Mouse (Mus musculus) MEL (cell line): Measurements from ENCODE around the gene Tuft1. TPM values are rescaled to one million over a fixed set of nuclear protein-coding genes. Genes with fewer than 3 reads are reported as not detected.

ENCODE experiments used
- DNase-seq: peaks from one replicate; pipeline ENCODE4 v3.0.0; 2011; ENCODE audit warnings: low read depth, low spot score
- H3K27ac ChIP-seq: 2 replicates; pipeline ENCODE4 v1.5.1; 2012; ENCODE audit warnings: low read depth, mild to moderate bottlenecking, control low read depth, low read length, moderate library complexity; ENCODE audit not compliant: control insufficient read depth
- H3K27me3 ChIP-seq, 2 experiments: fragments of 150-350 bp in 1 of 2; sonication (generic) in 1 of 2; 2 replicates each; pipeline ENCODE4 v1.6.1; 2012; ENCODE audit warnings: low read length in 2 of 2, mild to moderate bottlenecking in 2 of 2, improper control_type of control experiment in 1 of 2, moderate library complexity in 1 of 2; ENCODE audit not compliant: insufficient read depth in 2 of 2, control insufficient read depth in 1 of 2
- H3K36me3 ChIP-seq, 2 experiments: 2 replicates each; pipeline ENCODE4 v1.6.1; 2012 to 2014; ENCODE audit warnings: low read length in 2 of 2, improper control_type of control experiment in 1 of 2, inconsistent platforms in 1 of 2, mild to moderate bottlenecking in 1 of 2; ENCODE audit not compliant: insufficient read depth in 2 of 2, control insufficient read depth in 1 of 2
- H3K4me1 ChIP-seq, 2 experiments: fragments of 150-350 bp in 1 of 2; sonication (generic) in 1 of 2; 2 replicates each; pipeline ENCODE4 v1.6.1; 2012; ENCODE audit warnings: low read length in 2 of 2, improper control_type of control experiment in 1 of 2, mild to moderate bottlenecking in 1 of 2; ENCODE audit not compliant: insufficient read depth in 2 of 2, control insufficient read depth in 1 of 2
- H3K4me3 ChIP-seq, 2 experiments: fragments of 150-350 bp in 1 of 2; sonication (generic) in 1 of 2; 2 replicates each; pipeline ENCODE4 v1.5.1; 2012; ENCODE audit warnings: low read depth in 2 of 2, low read length in 2 of 2, mild to moderate bottlenecking in 2 of 2, moderate library complexity in 2 of 2, control low read depth in 1 of 2, improper control_type of control experiment in 1 of 2; ENCODE audit not compliant: control insufficient read depth in 1 of 2, insufficient read depth in 1 of 2
- H3K79me2 ChIP-seq: 2 replicates; pipeline ENCODE4 v1.6.1; 2012; ENCODE audit warnings: mild to moderate bottlenecking, low read length, moderate library complexity; ENCODE audit not compliant: control insufficient read depth, poor library complexity, insufficient read depth
- H3K9ac ChIP-seq: 2 replicates; pipeline ENCODE4 v1.6.1; 2012; ENCODE audit warnings: low read depth, mild to moderate bottlenecking, control low read depth, low read length, moderate library complexity; ENCODE audit not compliant: control insufficient read depth, poor library complexity, severe bottlenecking
- H3K9me3 ChIP-seq: fragments of 150-350 bp; sonication (generic); replicated peaks from 2 replicates; pipeline ENCODE4 v1.6.1; 2012; ENCODE audit warnings: mild to moderate bottlenecking, low read length, improper control_type of control experiment, moderate library complexity; ENCODE audit not compliant: insufficient read depth
- BHLHE40 ChIP-seq: IDR thresholded peaks from 2 replicates; pipeline ENCODE4 v1.6.1; 2012; ENCODE audit warnings: low read depth, mild to moderate bottlenecking, inconsistent platforms, low read length, improper control_type of control experiment, borderline replicate concordance
- CHD1 ChIP-seq: IDR thresholded peaks from 2 replicates; pipeline ENCODE4 v1.6.1; 2012; ENCODE audit warnings: low read depth, mild to moderate bottlenecking, inconsistent platforms, low read length, improper control_type of control experiment
- CTCF ChIP-seq, 3 experiments: IDR thresholded peaks in 2 of 3; conservative IDR thresholded peaks in 1 of 3; 2 replicates each; pipeline ENCODE4 v1.5.1; 2011 to 2012; ENCODE audit warnings: low read length in 3 of 3, low read depth in 2 of 3, mild to moderate bottlenecking in 2 of 3, improper control_type of control experiment in 1 of 3, inconsistent platforms in 1 of 3, mixed read lengths in 1 of 3, moderate library complexity in 1 of 3; ENCODE audit not compliant: control insufficient read depth in 1 of 3, insufficient read depth in 1 of 3, poor library complexity in 1 of 3, severe bottlenecking in 1 of 3
- MAFK ChIP-seq: IDR thresholded peaks from 2 replicates; pipeline ENCODE4 v1.6.1; 2011; ENCODE audit warnings: low read depth, mild to moderate bottlenecking, low read length, improper control_type of control experiment, borderline replicate concordance
- MAX ChIP-seq: IDR thresholded peaks from 2 replicates; pipeline ENCODE4 v1.6.1; 2011; ENCODE audit warnings: low read length, improper control_type of control experiment
- MEF2A ChIP-seq: IDR thresholded peaks from 2 replicates; pipeline ENCODE4 v1.6.1; 2014; ENCODE audit warnings: low read depth, mild to moderate bottlenecking, inconsistent platforms, low read length, improper control_type of control experiment; ENCODE audit not compliant: poor library complexity, insufficient replicate concordance, severe bottlenecking; ENCODE audit errors: extremely low read depth
- MXI1 ChIP-seq: IDR thresholded peaks from 2 replicates; pipeline ENCODE4 v1.6.1; 2011; ENCODE audit warnings: mild to moderate bottlenecking, low read depth, low read length, improper control_type of control experiment
- MYB ChIP-seq: IDR thresholded peaks from 2 replicates; pipeline ENCODE4 v1.6.1; 2011; ENCODE audit warnings: mild to moderate bottlenecking, low read depth, low read length, improper control_type of control experiment
- MYC ChIP-seq: IDR thresholded peaks from 2 replicates; pipeline ENCODE4 v1.6.1; 2011; ENCODE audit warnings: low read depth, mild to moderate bottlenecking, low read length, improper control_type of control experiment, moderate library complexity
- SIN3A ChIP-seq: IDR thresholded peaks from 2 replicates; pipeline ENCODE4 v1.6.1; 2012; ENCODE audit warnings: low read length, improper control_type of control experiment, inconsistent platforms
- SMC3 ChIP-seq: IDR thresholded peaks from 2 replicates; pipeline ENCODE4 v1.6.1; 2011; ENCODE audit warnings: low read depth, low read length, improper control_type of control experiment
- TBP ChIP-seq: IDR thresholded peaks from 2 replicates; pipeline ENCODE4 v1.8.0; 2011; ENCODE audit warnings: low read depth, low read length, improper control_type of control experiment
- UBTF ChIP-seq: IDR thresholded peaks from 2 replicates; pipeline ENCODE4 v1.6.1; 2012; ENCODE audit warnings: low read depth, mild to moderate bottlenecking, inconsistent platforms, low read length, improper control_type of control experiment, moderate library complexity, borderline replicate concordance; ENCODE audit not compliant: insufficient read depth
- USF1 ChIP-seq: IDR thresholded peaks from 2 replicates; pipeline ENCODE4 v1.6.1; 2014; ENCODE audit warnings: low read depth, mild to moderate bottlenecking, inconsistent platforms, low read length, improper control_type of control experiment, moderate library complexity
- polyA plus RNA-seq, 2 experiments: library from polyadenylated mRNA; stranded (reverse) in 1 of 2; unstranded in 1 of 2; fragments of >175 nt in 1 of 2; fragments of >200 nt in 1 of 2; gene quantifications; 2 replicates each; pipeline versions ENCODE4 v1.2.1 to v1.2.4; 2012; ENCODE audit warnings: low replicate concordance in 2 of 2, low read depth in 1 of 2; ENCODE audit not compliant: insufficient read length in 2 of 2, insufficient read depth in 1 of 2, missing spikeins in 1 of 2
- total RNA-seq: library from RNA; depleted of rRNA; stranded (reverse); fragments of 300-350 nt; gene quantifications from 2 replicates; pipeline ENCODE4 v1.2.3, GENCODE M21; 2012

Gene Tuft1
- total and polyA plus RNA-seq, 3 experiments = 6.6 to 13.5 TPM; not detected in 1

DNA sequence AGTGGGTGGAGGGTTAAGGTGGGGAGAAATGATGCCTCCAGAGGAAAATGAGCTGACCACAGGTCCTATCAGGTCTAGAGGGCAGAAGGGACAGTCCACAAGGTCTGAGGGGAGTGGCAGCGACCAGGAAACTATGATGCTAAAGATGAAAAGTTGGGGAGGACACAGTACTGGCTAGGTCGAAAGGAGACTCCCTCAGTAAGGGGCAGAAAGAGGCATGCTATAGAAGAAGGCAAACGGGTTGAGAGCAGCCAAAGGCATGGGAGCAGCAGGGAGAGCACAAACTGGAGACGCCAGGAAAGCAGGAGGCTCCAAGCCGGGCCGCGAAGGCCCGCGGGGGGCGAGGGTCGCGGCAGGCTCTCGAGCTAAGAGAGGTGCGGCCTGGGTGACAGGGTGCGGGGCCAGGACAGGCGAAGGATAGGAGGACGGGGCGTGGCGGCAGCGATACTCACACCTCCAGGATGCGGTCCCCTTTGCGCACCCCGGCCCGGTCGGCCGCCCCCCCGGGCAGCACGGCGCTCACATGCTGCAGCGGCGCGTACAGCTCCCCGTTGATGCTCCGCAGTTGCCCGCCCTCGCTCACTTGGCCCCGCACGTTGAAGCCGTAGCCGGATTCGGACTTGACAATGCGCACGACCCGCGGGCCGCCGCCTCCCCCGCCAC is 76.7 kb downstream of the Tuft1 start:
- TF ChIP-seq SMC3 (no peak), MAFK (no peak), SIN3A (no peak), MEF2A (no peak), MYB (no peak), MAX (peak; percentile 41), USF1 (peak; percentile 17; the same call in 1 of the 2 replicates), MXI1 (peak; percentile 33; the same call in 1 of the 2 replicates), UBTF (peak; percentile 66; the same call in 1 of the 2 replicates)
- Histone ChIP-seq H3K9ac (peak overlapping the region; percentile 89), H3K4me1 (peaks cover 6 to 10% of the 10 kb centered on the region in 2 experiments; a peak in 3 of 4 replicates), H3K27ac (peak overlapping the region; percentile 29), H3K4me3 (peak overlapping the region; percentile 67 to 82), H3K36me3 (peaks cover 0 to 23% of the 10 kb centered on the region in 2 experiments; a peak in 2 of 4 replicates), H3K27me3 (no peaks in the 10 kb centered on the region), H3K9me3 (no peaks in the 10 kb centered on the region), H3K79me2 (peaks cover 41% of the 10 kb centered on the region)
- peak; percentile 81 for DNase-seq

DNA sequence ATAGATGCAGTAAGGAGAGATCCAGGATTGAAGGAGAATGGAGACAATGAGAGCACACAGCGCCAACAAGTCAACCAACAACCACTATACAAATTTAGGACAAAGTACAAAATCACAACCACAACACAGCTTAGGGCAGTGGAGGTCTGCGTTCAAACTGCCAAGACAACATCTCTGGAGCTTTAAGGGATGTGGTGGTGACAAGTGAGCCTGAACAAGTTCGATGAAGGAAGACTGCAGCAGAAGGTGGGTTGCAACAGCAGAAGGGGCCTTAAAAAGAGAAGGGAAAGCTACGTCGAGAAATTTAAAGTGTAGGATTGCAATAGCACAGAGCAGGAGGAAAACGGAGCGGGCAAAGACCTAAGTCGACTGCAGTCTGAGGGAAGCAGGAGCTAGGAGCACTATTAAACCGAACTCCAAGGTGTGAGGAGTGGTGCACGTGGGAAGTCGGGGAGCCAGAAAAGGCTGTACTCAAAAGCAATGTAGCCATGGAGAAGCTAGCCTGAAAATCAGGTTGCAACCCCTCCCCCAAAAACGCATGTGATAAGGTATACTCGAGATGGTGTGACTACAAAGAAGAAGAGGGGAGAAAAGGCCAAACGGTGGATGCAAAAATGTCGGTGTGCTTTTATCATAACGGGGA is 77.4 kb downstream of the Tuft1 start:
- peak overlapping the region; percentile 67 to 82 for H3K4me3 ChIP-seq
- peaks cover 43% of the 10 kb centered on the region for H3K79me2 ChIP-seq
- peak overlapping the region; percentile 89 for H3K9ac ChIP-seq
- H3K27ac ChIP-seq = peak overlapping the region; percentile 29
- TF ChIP-seq BHLHE40 (no peak), MYC (peak; percentile 87), CTCF (IDR thresholded peaks at IDR 0.05 in 2 of 3, conservative IDR thresholded peaks at IDR 0.05 in 1 of 3; ENCODE audit: control insufficient read depth in 1 of 3, insufficient read depth in 1 of 3, low read depth in 2 of 3, low read length in 3 of 3, poor library complexity in 1 of 3, severe bottlenecking in 1 of 3) (no peak), MXI1 (peak; percentile 88), TBP (0 out of 2 replicates have a peak, but pooled peaks have one; percentile 33), SIN3A (peak; percentile 38), CHD1 (peak; percentile 84; the same call in 1 of the 2 replicates), MAX (peak; percentile 90)
- H3K36me3 ChIP-seq = peaks cover 0 to 23% of the 10 kb centered on the region in 2 experiments; a peak in 2 of 4 replicates
- peak; percentile 67 for DNase-seq
- no peaks in the 10 kb centered on the region for H3K27me3 ChIP-seq
- H3K9me3 ChIP-seq = no peaks in the 10 kb centered on the region
- peaks cover 6 to 10% of the 10 kb centered on the region in 2 experiments; a peak in 3 of 4 replicates for H3K4me1 ChIP-seq
